Mouse (Mus musculus): ENCODE results near the gene Bpifb1.

DNA sequence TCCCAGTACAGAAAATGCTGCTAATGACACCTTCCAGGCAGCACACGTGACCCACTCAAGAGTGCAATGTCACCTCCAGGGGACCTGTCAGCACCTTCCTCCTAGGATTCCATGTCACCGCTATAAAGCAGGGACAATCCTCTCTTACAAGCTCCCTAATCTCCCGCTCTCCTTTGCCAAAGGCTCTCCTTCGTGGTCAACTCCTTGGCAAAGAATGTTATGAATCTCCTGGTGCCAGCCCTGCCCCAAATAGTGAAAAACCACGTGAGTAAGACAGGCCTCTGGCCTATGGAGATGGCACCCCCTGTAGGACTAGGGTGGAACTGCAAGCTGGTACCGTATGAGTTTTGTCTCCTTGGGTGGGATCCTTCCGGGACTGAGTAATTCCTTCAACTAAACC is 16.3 kb downstream of the Bpifb1 start:
- TF ChIP-seq CTCF (conservative IDR thresholded peaks at IDR 0.05 in 1 of 2, IDR thresholded peaks at IDR 0.05 in 1 of 2; ENCODE audit: low read depth in 2 of 2, low read length in 2 of 2) (peak; percentile 68 to 69), ZNF384 (IDR thresholded peaks at IDR 0.05; ENCODE audit: low read depth, low read length) (no peak), MAZ (IDR thresholded peaks at IDR 0.05; ENCODE audit: low read depth, low read length) (no peak), POLR2A (IDR thresholded peaks at IDR 0.05; ENCODE audit: low read depth, low read length) (no peak), ZKSCAN1 (IDR thresholded peaks at IDR 0.05; ENCODE audit: borderline replicate concordance, low read depth, low read length) (no peak), JUN (IDR thresholded peaks at IDR 0.05; ENCODE audit: insufficient read depth, low read depth, low read length) (no peak), ELF1 (IDR thresholded peaks at IDR 0.05; ENCODE audit: low read depth, low read length) (no peak), NRF1 (IDR thresholded peaks at IDR 0.05; ENCODE audit: low read depth, low read length) (no peak), GABPA (IDR thresholded peaks at IDR 0.05; ENCODE audit: insufficient replicate concordance, low read depth, low read length) (no peak)

Data from CH12.LX (cell line).